Mouse (Mus musculus) gastrocnemius, postnatal 25 days (tissue): ENCODE data around the gene Rnf6. TPM values are rescaled to one million over a fixed set of nuclear protein-coding genes. Genes with fewer than 3 reads are reported as not detected.

Experiments
- total RNA-seq, 2 experiments: library from RNA; stranded (reverse); gene quantifications; 1 replicate in 1 of 2; 2 replicates in 1 of 2; pipeline ENCODE4 v1.2.3; 2021

Gene Rnf6
- total RNA-seq, 2 experiments from 2014 or later = 31.6 to 40.1 TPM

Other genes starting within 250 kb of the Rnf6 start
- not detected for gene Cyp3a25, start 211.9 kb downstream of the Rnf6 start, total RNA-seq
- not detected for gene Cyp3a59, start 142.3 kb downstream of the Rnf6 start, total RNA-seq
- not detected for gene Gm5565, start 61.0 kb downstream of the Rnf6 start, total RNA-seq
- gene Gm6309, start 50.8 kb downstream of the Rnf6 start, total RNA-seq = not detected
- 1 to 10 TPM; 1.3 to 1.4 TPM for gene 1700001J03Rik, start 36.3 kb downstream of the Rnf6 start, total RNA-seq
- gene Cdk8, start 9.7 kb upstream of the Rnf6 start, total RNA-seq = 10 to 100 TPM; 15.1 to 15.5 TPM
- under 1 TPM; 0.77 to 0.99 TPM for gene Wasf3, start 163.4 kb upstream of the Rnf6 start, total RNA-seq